Mouse (Mus musculus): ENCODE data around the gene Gm21776.
"Not testable (repeated sequence)": the region's sequence is repeated elsewhere in the genome, so short reads cannot be mapped to it uniquely, and the experiment has no call there.

Gm21776 gene

GRCm38 (mm10) chrY:76378362-76378761 is at the start of gene Gm21776:
Gene Gm21776, plus strand, starts transcription at chrY:76378662.
- DNase-seq = not testable (repeated sequence)
